In the genomic region with DNA sequence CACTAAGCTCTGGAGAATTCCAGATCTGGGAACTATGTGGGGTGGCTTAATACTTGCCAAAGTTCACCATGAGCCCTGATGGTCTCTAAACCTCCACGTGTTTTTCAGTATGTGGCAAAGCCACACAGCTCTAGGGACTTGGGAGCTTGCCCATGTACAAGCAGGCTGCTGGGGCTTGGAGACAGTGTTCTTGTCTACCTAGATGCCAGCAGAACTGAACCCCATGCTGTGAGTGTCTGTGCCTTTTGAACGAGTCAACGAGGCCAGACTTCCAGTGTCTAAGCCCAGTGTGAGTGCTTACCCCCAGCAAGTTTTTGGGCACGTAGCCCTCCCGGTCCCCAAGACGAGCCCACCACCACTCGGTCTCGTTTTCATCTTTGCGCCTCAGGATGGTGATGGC, we compare ENCODE assay signal across 13 mouse cellular contexts. TPM values are rescaled to one million over a fixed set of nuclear protein-coding genes. Genes with fewer than 3 reads are reported as not detected.
DNase-seq lines count a peak whose midpoint lies in the region; ATAC-seq and TF ChIP-seq lines count a peak whose summit lies in the region.
"Had no signal": no experiment of that assay in that cellular context is flagged by ENCODE, and none has a peak within 500 bp of the region (broad histone marks: within the 10 kb centered on the region; RNA-seq: fewer than 3 reads in every experiment).

No protein-coding gene starts in this region.

- ATAC-seq in hindbrain, embryonic 11.5 days (ENCODE audit: low FRiP score) = no peak
- no peak for ATAC-seq in inflammation-experienced regulatory T-cells, adult 6 months
- ATAC-seq: Patski had no signal

- H3K4me2 ChIP-seq in hindbrain, embryonic 11.5 days (replicated peaks; ENCODE audit: low read depth, low read length) = no peak overlapping the region
- H3K4me2 ChIP-seq: heart, embryonic 13.5 days had no signal

- intact Hi-C loops in left cerebral cortex, postnatal 4 days (cut with DNase I) = no loop called here
- intact Hi-C loops in left cerebral cortex, adult 2 months (cut with DNase I) = no loop called here

- no peak overlapping the region for H3K9ac ChIP-seq in hindbrain, embryonic 11.5 days (ENCODE audit: low read depth, low read length)
- H3K9ac ChIP-seq: heart, embryonic 13.5 days had no signal

- TF ChIP-seq CTCF in left cerebral cortex, adult 2 months (IDR thresholded peaks at IDR 0.05) = no peak
- TF ChIP-seq CTCF in brain, embryonic 14.5 days (IDR thresholded peaks at IDR 0.05; ENCODE audit: borderline replicate concordance, extremely low read depth, insufficient read depth, insufficient read length) = no peak

- H3K27me3 ChIP-seq in hindbrain, embryonic 11.5 days (ENCODE audit: control insufficient read depth, insufficient read depth, low read length) = no peaks in the 10 kb centered on the region
- H3K27me3 ChIP-seq: heart, embryonic 13.5 days; Patski had no signal

- peak; percentile 58 for DNase-seq in left cerebral cortex, postnatal 4 days
- DNase-seq in left cerebral cortex, adult 2 months (ENCODE audit: extremely low spot score in 1 of 2, low spot score in 2 of 2) = no peak
- DNase-seq in brain, embryonic 14.5 days (ENCODE audit: low read depth) = peak; percentile 35
- peak; percentile 71 for DNase-seq in cerebellum, adult 9-10 months
- DNase-seq in hindbrain, embryonic 11.5 days (ENCODE audit: low spot score) = no peak
- no peak for DNase-seq in thymus, adult 18-20 months
- DNase-seq in heart, adult 9 months (ENCODE audit: low spot score in 2 of 2) = no peak
- DNase-seq: kidney, postnatal 36 days; lung, postnatal 10 days; right cerebral cortex, postnatal 25 days had no signal

- no peaks in the 10 kb centered on the region; the same call in 1 of the 2 replicates for H3K36me3 ChIP-seq in hindbrain, embryonic 11.5 days (ENCODE audit: control insufficient read depth, insufficient read depth, low read length)

- WGBS in hindbrain, embryonic 11.5 days = 82% methylated on average over 9 of the region's 9 CpGs

- H3K4me1 ChIP-seq in hindbrain, embryonic 11.5 days (replicated peaks; ENCODE audit: control insufficient read depth, insufficient read depth, low read length) = no peaks in the 10 kb centered on the region

- H3K4me3 ChIP-seq in left cerebral cortex, adult 2 months = no peak overlapping the region
- H3K4me3 ChIP-seq in hindbrain, embryonic 11.5 days (ENCODE audit: low read depth, low read length) = no peak overlapping the region
- H3K4me3 ChIP-seq: heart, embryonic 13.5 days had no signal

- TF ChIP-seq POLR2A in brain, embryonic 14.5 days (IDR thresholded peaks at IDR 0.05; ENCODE audit: borderline replicate concordance, extremely low read depth, insufficient read depth, insufficient read length, poor library complexity, severe bottlenecking) = no peak

- H3K9me3 ChIP-seq in hindbrain, embryonic 11.5 days (ENCODE audit: control insufficient read depth, low read length) = no peaks in the 10 kb centered on the region
- H3K9me3 ChIP-seq: heart, embryonic 13.5 days had no signal

- H3K27ac ChIP-seq in left cerebral cortex, adult 2 months = no peak overlapping the region
- peak overlapping the region; percentile 14; the same call in 1 of the 2 replicates for H3K27ac ChIP-seq in hindbrain, embryonic 11.5 days (ENCODE audit: low read depth, low read length)
- H3K27ac ChIP-seq: heart, embryonic 13.5 days had no signal

RNA-seq across cellular contexts. Expression of gene Zfyve21, which starts 16.0 kb away (rescaled TPM):
- 10 to 100 TPM; 11.6 to 12.6 TPM for total RNA-seq in left cerebral cortex, postnatal 4 days (2021)
- total RNA-seq in left cerebral cortex, adult 2 months (2021) = 10 to 100 TPM; 20.5 to 21.0 TPM
- 27.9 and 39.7 TPM in 2 replicates for polyA plus RNA-seq in brain, embryonic 14.5 days (2012; rRNA removed)
- 54.2 and 54.7 TPM in 2 replicates for polyA plus RNA-seq in hindbrain, embryonic 11.5 days (2014; fragmentation: Nextera tagmentation; extraction: Ambion mirVana)
- 1 to 10 TPM; 3.5 to 6.8 (median 4.5) TPM for polyA plus RNA-seq in inflammation-experienced regulatory T-cells, adult 6 months (2017; shearing (Covaris generic))

RNA-seq across cellular contexts. Expression of gene Xrcc3, which starts 16.3 kb away (rescaled TPM):
- 1 to 10 TPM; 1.5 to 2.2 TPM for total RNA-seq in left cerebral cortex, postnatal 4 days (2021)
- total RNA-seq in left cerebral cortex, adult 2 months (2021) = 1 to 10 TPM; 3.1 to 3.4 TPM
- polyA plus RNA-seq in brain, embryonic 14.5 days (2012; rRNA removed) = 7.6 and 9.3 TPM in 2 replicates
- polyA plus RNA-seq in hindbrain, embryonic 11.5 days (2014; fragmentation: Nextera tagmentation; extraction: Ambion mirVana) = 8.2 and 9.8 TPM in 2 replicates
- 1 to 10 TPM; 2.8 to 5.2 (median 4.1) TPM for polyA plus RNA-seq in inflammation-experienced regulatory T-cells, adult 6 months (2017; shearing (Covaris generic))

Comparison
In these comparisons a context has a peak if more than half of its experiments do, and no peak if none do; other contexts are left out.
1. DNase-seq: peak in left cerebral cortex, postnatal 4 days (single experiment), brain, embryonic 14.5 days (single experiment) and cerebellum, adult 9-10 months (single experiment); none in left cerebral cortex, adult 2 months (0 of 2), hindbrain, embryonic 11.5 days (single experiment), thymus, adult 18-20 months (0 of 2) and heart, adult 9 months (0 of 2).